Mouse (Mus musculus): ENCODE results near the gene Arhgap45.
A peak's percentile ranks its signal among the peaks of the same experiment; 100 is the strongest.

Gene Arhgap45

DNA sequence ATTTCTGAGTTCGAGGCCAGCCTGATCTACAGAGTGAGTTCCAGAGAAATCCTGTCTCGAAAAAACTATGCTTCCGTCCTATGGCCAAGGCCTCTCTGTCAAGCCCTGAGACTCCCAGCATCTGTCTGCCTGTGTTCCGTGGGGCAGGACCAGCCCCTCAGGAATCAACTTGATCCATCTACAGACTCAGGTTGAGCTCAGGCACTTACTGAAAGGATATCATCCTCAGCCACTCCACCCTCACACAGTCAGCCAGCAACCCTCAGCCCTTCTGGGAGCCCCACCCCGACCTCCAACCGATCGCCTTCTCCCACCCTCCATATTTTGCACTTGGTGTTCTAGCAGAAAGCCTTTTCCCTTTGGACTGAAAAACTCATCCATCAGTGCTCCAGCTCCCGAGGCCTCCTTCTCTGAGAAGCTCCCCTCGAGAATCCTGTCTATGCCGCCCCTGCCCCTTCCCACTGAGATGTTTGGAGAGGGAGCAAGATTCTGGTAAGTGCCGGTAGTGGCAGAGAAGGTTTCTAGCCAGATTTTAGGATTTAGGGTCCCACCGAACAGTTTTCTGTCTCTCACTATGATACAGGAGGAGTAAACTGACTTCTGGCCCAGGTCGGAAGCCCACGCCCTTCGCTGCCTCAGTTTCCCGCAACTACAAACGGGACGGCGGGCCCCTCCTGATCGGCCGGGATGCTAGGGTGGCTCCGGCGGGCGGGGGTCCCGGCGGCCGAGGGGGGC lies 28.5 kb upstream of the Arhgap45 start:
- no peak for DNase-seq (ENCODE audit: low spot score)

DNA sequence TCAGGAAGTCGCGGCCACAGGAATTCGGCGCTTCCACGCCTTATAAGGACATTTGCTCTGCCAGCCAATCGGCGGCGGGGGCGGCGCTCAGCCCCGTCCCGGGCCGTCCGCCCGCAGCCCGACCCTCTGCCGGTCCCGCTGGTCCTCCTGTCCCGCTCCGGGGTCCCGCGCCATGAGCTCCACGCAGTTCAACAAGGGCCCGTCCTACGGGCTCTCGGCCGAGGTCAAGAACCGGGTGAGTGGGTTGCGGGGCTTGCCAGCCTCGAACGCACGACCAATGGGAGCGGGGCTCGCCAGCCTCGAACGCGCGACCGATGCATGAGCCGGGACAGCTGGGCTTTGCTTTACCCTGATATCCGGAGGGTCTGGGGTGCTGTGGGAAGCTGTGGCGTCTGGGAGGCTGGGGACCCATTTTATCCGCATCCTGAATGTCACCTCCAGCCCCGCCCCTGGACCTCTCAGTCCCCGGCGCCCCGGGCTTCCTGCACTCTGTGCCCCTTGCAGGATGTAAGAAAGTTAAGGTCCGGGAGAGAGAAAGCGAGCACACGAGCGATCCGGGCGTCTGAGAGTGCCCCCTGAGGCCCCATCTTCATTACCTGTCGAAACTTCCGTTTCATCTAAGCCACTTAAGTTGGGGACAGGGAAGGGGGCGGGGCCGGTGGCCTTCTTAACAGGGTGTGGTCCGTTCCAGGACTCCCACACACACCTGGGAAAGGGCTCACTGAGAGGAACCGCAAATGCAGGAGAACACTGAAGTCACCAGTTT lies 27.8 kb upstream of the Arhgap45 start, which contains the start of gene Cnn2:
Gene Cnn2 (plus strand): TSS at position 79 of the 766 bp plus-strand sequence.
- DNase-seq (ENCODE audit: low spot score), result peak; percentile 70

GRCm38 (mm10) chr10:79989272-79989786 lies 27.1 kb upstream of the Arhgap45 start:
- DNase-seq (ENCODE audit: low spot score), result no peak

DNA sequence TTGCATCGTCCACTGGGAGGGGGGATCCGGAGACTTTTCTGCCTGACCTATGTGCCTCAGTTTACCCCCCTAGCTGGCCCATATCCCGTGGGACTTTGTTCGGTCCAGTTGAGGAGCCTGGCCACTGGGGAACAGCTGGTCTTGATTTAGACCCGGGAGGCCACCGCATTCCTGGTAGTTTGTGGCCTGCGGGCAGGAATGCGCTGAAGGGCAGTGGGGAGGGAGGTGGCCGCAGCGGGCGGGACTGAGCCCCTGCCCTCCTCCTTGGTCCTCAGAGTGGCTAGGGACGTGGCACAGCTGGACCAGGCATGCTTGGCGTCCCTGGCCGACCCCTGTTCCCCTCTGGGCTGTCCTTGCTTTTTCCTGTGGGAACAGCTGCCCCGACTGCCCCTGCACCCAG lies 26.6 kb upstream of the Arhgap45 start:
- no peak for DNase-seq (ENCODE audit: low spot score)

DNA sequence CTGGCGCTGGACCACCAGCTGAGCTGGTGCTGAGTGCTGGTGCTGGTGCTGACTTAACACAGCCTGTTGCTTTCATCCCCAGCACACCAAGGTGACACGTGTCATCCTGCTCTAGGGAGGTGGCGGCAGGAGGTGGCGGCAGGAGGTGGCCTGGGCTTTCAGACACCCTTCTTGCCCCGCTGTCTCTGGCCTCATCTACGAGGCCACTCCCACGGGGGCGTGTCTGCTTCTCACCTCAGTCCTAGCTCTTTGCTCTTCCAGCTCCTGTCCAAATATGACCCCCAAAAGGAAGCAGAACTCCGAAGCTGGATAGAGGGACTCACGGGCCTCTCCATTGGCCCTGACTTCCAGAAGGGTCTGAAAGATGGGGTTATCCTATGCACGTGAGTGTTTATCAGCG lies 25.4 kb upstream of the Arhgap45 start:
- no peak for DNase-seq (ENCODE audit: low spot score)

DNA sequence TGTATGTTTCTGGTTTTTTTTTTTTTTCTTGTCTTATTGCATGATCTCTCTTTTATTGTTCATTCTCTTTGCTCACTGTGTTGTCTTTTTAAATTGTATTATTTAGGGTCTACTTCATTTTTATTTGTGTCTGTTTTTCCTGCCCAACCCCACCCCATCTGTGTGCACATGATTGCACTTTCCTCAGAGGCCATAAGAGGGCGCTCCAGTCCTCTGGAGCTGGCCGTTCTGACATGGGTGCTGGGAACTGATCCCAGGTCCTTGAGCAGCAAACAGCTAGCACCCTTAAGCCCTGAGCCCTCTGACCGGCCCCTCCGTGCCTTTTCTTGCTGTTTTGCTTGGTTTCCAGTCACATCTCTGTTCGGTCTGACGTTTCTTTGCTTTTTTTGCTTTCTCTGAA lies 24.9 kb upstream of the Arhgap45 start:
- DNase-seq (ENCODE audit: low spot score), result no peak

DNA sequence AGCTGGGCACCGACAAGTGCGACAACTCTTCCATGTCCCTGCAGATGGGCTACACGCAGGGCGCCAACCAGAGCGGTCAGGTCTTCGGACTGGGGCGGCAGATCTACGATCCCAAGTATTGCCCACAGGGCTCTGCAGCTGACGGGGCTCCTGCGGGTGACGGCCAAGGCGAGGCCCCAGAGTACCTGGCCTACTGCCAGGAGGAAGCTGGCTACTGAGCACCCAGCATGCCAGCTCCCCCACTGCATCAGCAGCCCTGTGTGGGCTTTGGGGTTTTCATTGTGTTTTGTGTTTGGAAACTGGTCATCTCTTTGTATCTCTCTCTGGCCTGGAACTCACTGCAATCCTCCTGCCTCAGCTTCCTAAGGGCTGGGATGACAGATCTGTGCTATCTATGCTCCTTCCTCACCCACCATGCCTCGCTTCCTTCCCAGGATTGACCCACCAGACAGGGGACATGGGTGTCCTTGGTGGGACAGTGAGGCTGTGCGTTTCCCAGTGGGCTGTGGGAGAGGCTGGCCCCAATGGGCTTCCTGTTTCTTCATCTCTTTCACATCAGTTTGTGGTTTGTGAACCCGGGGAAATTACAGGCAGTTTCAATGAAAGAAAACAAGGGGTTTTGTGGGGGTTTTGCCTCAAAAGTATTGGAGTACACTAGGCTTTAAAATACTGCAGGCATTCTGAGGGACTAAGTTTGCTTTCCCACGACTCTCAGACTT lies 21.9 kb upstream of the Arhgap45 start:
- DNase-seq (ENCODE audit: low spot score), result no peak

DNA sequence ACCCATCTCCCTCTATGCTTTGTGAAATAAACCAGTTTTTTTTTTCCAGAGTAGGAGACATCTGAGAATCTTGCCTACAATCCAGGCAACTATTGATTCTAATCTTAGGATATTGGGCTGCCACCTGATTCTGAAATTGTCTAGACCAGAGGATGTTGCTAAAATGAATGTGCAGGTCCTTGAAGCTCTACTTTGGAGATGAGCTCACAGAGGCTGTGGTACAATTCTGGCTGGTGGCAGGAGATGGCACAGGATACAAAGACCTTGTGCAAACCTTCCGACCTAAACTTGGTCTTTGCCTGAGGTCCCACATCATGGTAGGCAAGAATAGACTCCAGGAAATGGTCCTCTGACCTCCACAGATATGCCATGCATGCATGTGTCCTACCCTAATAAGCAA lies 20.8 kb upstream of the Arhgap45 start:
- no peak for DNase-seq (ENCODE audit: low spot score)

DNA sequence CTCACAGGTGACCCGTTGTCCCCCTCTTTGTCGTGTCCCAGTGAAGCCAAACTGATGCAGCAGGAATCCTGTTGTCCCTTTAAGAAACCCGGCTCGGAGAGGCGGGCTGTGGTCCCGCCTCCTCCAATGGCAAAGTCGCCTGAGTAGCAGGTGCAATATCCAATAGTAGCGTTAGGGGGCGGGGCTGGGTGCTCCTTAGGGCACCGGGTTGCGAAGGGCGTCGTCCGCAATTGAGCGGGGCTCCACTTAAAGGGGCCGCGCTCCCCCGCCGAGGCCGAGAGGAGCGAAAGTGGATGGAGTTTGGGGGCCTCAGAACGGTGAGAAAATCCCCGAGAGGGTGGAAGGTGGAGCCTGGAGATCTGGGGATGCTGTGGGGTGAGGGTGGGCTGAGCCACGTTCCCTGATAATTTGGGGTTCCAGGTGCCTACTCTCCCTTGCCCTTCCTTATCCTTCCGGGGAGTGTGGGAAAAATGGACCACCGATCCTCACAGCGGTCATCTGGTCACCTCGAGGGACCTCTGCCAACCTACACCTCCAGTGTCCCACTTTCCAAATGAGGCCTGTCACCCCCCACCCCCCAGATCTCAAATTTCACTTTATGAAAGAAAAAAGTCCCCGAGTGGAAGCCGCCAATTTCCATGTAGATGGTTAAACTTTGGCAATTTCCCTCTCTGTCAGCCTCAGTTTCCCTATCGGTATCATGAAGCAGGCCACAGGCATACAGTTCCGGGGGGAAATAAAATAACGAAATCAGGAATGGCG lies 20.0 kb upstream of the Arhgap45 start, which contains the start of gene Abca7:
Gene Abca7 (plus strand): TSS at position 223 of the 762 bp plus-strand sequence.
- peak; percentile 95 for DNase-seq (ENCODE audit: low spot score)

GRCm38 (mm10) chr10:79997034-79997760 lies 19.3 kb upstream of the Arhgap45 start:
- peak; percentile 86 for DNase-seq (ENCODE audit: low spot score)

- no peak for DNase-seq (ENCODE audit: low spot score)
These were observed 18.6 kb upstream of the Arhgap45 start for GRCm38 (mm10) chr10:79997819-79998218.

DNA sequence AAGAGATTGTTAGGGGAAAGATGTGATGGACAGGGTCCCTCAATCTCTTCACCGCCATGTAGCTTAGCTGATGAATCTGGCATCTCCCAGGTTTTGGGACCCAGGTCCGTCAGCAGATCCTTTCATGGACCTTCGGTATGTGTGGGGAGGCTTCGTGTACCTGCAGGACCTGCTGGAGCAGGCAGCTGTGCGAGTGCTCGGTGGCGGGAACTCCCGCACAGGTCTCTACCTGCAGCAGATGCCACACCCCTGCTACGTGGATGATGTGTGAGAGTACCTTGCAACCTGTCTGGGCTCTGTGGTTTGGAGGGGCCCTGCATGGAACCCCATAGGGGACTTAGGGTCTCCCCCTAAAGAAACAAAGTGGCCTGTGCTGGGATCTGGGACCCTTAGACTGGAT lies 14.5 kb upstream of the Arhgap45 start:
- no peak for DNase-seq (ENCODE audit: low spot score)

DNA sequence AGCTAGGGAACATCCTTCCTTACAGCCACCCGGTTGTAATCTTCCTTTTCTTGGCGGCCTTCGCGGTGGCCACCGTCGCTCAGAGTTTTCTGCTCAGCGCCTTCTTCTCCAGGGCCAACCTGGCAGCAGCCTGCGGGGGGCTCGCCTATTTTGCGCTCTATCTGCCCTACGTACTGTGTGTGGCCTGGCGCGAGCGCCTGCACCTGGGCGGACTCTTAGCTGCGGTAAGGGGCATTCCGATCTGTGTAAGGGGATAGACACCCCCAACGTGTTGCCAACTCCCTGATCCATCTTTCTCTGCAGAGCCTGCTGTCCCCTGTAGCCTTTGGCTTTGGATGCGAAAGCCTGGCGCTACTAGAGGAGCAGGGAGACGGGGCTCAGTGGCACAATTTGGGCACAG lies 13.6 kb upstream of the Arhgap45 start:
- no peak for DNase-seq (ENCODE audit: low spot score)

- no peak for DNase-seq (ENCODE audit: low spot score)
These were observed 12.8 kb upstream of the Arhgap45 start for GRCm38 (mm10) chr10:80003374-80004232.

GRCm38 (mm10) chr10:80004233-80004705 lies 12.2 kb upstream of the Arhgap45 start:
- DNase-seq (ENCODE audit: low spot score), result no peak

DNA sequence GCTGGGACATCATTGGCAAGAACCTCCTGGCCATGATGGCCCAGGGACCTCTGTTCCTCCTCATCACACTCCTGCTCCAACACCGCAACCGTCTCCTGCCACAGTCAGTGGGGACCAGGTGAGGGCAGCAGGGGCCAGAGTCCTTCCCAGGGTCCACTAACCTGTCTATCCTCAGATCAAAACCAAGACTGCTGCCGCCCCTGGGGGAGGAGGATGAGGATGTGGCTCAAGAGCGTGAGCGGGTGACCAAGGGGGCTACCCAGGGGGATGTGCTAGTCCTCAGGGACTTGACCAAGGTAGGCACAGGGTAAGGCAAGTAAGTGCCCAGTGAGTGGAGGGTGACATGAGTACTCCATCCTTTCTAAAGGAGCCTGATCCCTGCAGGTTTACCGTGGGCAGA lies 4.7 kb upstream of the Arhgap45 start:
- no peak for DNase-seq (ENCODE audit: low spot score)

- DNase-seq (ENCODE audit: low spot score), result no peak
These were observed 2.8 kb upstream of the Arhgap45 start for GRCm38 (mm10) chr10:80013609-80014008.

DNA sequence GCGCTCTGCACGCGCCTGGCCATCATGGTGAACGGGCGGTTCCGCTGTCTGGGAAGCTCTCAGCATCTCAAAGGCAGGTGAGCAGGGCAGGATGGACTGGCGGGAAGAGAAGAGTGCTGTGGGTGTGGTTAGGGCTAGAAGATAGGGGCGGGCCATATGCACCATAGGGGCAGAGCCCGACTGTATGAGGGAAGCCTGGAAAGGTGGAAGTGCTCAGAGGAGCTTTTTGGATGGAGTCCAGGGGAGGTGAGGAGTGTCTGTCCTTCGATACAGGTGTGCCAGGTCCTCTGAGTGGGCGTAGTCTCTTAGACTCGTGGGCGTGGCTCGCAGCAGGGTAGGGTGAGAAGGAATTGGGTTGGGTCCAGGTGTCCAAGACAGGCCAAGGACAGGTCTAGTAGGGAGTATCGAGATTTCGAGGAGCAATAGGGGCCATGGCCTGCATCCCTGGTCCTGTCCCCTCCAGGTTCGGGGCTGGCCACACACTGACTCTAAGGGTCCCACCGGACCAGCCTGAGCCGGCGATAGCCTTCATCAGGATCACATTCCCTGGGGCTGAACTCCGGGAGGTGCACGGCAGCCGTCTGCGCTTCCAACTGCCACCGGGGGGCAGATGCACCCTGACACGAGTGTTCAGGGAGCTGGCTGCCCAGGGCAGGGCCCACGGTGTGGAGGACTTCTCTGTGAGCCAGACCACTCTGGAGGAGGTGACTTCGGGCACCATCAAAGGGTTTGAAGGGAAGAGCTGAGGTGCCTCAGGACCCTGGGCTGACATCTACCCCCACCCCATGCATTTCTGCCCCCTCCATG lies 1.8 kb upstream of the Arhgap45 start:
- DNase-seq (ENCODE audit: low spot score), result no peak

GRCm38 (mm10) chr10:80015583-80015982 lies 870 bp upstream of the Arhgap45 start:
- DNase-seq (ENCODE audit: low spot score), result no peak
